Mouse (Mus musculus) activated CD4-positive, CD25-positive, alpha-beta regulatory T cell, adult 9 weeks (primary cell): Measurements from ENCODE around the gene Stap1. TPM values are rescaled to one million over a fixed set of nuclear protein-coding genes. Genes with fewer than 3 reads are reported as not detected.

Source experiments
- polyA plus RNA-seq: library from polyadenylated mRNA; unstranded; fragments of 100-300 nt; shearing (Covaris generic); gene quantifications from one replicate; pipeline ENCODE4 v1.2.1, GENCODE M21; 2017

The Stap1 gene
- polyA plus RNA-seq, result 98.2 TPM

GRCm38 (mm10) chr5:86071538-86071937 lies at the start of gene Stap1:
Gene Stap1, plus strand, starts transcription at chr5:86071746.

GRCm38 (mm10) chr5:86065101-86065875 lies 6.3 kb upstream of the Stap1 start, which contains the start of gene Cenpc1:
Gene Cenpc1, minus strand, starts transcription at chr5:86065583.

Other genes with a start within 250 kb of the Stap1 start
- gene Cenpc1, start 6.2 kb upstream of the Stap1 start, polyA plus RNA-seq, result 23.3 TPM
- gene Uba6, start 101.1 kb downstream of the Stap1 start, polyA plus RNA-seq, result 30.6 TPM
- not detected for gene Gnrhr, start 126.2 kb downstream of the Stap1 start, polyA plus RNA-seq
- not detected for gene Tmprss11c, start 217.6 kb downstream of the Stap1 start, polyA plus RNA-seq